Mouse (Mus musculus) liver, adult 2 months (tissue): Measurements from ENCODE around the gene Sema6d.

Experiments
- CTCF ChIP-seq: fragments of 200-500 bp; IDR thresholded peaks from 2 replicates; pipeline ENCODE4 v1.5.1; 2011; ENCODE audit warnings: low read depth, low read length, control low read depth
- POLR2A ChIP-seq: fragments of 200-500 bp; IDR thresholded peaks from 2 replicates; pipeline ENCODE4 v1.6.1; 2011; ENCODE audit warnings: low read length, control low read depth; ENCODE audit not compliant: insufficient read depth; ENCODE audit errors: extremely low read depth

GRCm38 (mm10) chr2:124059910-124060309, 29.9 kb upstream of the Sema6d start:
- TF ChIP-seq POLR2A (no peak), CTCF (no peak)
